Mouse (Mus musculus) MEL (cell line): ENCODE results near the gene Pla2g5.

Experiments
- CTCF ChIP-seq, 3 experiments: IDR thresholded peaks in 2 of 3; conservative IDR thresholded peaks in 1 of 3; 2 replicates each; pipeline ENCODE4 v1.5.1; 2011 to 2012; ENCODE audit warnings: low read length in 3 of 3, low read depth in 2 of 3, mild to moderate bottlenecking in 2 of 3, improper control_type of control experiment in 1 of 3, inconsistent platforms in 1 of 3, mixed read lengths in 1 of 3, moderate library complexity in 1 of 3; ENCODE audit not compliant: control insufficient read depth in 1 of 3, insufficient read depth in 1 of 3, poor library complexity in 1 of 3, severe bottlenecking in 1 of 3
- EP300 ChIP-seq, 2 experiments: IDR thresholded peaks; 2 replicates each; pipeline ENCODE4 v1.6.1; 2011; ENCODE audit warnings: improper control_type of control experiment in 2 of 2, low read length in 2 of 2, low read depth in 1 of 2, mild to moderate bottlenecking in 1 of 2
- GATA1 ChIP-seq: IDR thresholded peaks from 2 replicates; pipeline ENCODE4 v1.6.1; 2011; ENCODE audit warnings: low read depth, low read length, improper control_type of control experiment
- JUND ChIP-seq: IDR thresholded peaks from 2 replicates; pipeline ENCODE4 v1.6.1; 2011; ENCODE audit warnings: low read depth, mild to moderate bottlenecking, improper control_type of control experiment, low read length
- MAX ChIP-seq: IDR thresholded peaks from 2 replicates; pipeline ENCODE4 v1.6.1; 2011; ENCODE audit warnings: low read length, improper control_type of control experiment
- MAZ ChIP-seq: IDR thresholded peaks from 2 replicates; pipeline ENCODE4 v1.6.1; 2012; ENCODE audit warnings: low read depth, mild to moderate bottlenecking, inconsistent platforms, low read length, improper control_type of control experiment
- POLR2A ChIP-seq, 2 experiments: IDR thresholded peaks; 2 replicates each; pipeline ENCODE4 v1.6.1; 2011 to 2012; ENCODE audit warnings: low read length in 2 of 2, mild to moderate bottlenecking in 2 of 2, control low read depth in 1 of 2, improper control_type of control experiment in 1 of 2, low read depth in 1 of 2, moderate library complexity in 1 of 2; ENCODE audit not compliant: control insufficient read depth in 1 of 2, insufficient read depth in 1 of 2, poor library complexity in 1 of 2
- RAD21 ChIP-seq: IDR thresholded peaks from 2 replicates; pipeline ENCODE4 v1.6.1; 2011; ENCODE audit warnings: mild to moderate bottlenecking, low read depth, low read length, improper control_type of control experiment
- TCF12 ChIP-seq: IDR thresholded peaks from 2 replicates; pipeline ENCODE4 v1.6.1; 2014; ENCODE audit warnings: low read depth, mild to moderate bottlenecking, inconsistent platforms, low read length, improper control_type of control experiment, moderate library complexity
- USF2 ChIP-seq, 2 experiments: IDR thresholded peaks; 2 replicates each; pipeline ENCODE4 v1.6.1; 2011 to 2012; ENCODE audit warnings: improper control_type of control experiment in 2 of 2, low read length in 2 of 2, borderline replicate concordance in 1 of 2, inconsistent platforms in 1 of 2, low read depth in 1 of 2, mild to moderate bottlenecking in 1 of 2; ENCODE audit not compliant: insufficient read depth in 1 of 2
- ZKSCAN1 ChIP-seq: IDR thresholded peaks from 2 replicates; pipeline ENCODE4 v1.6.1; 2012; ENCODE audit warnings: low read depth, mild to moderate bottlenecking, inconsistent platforms, low read length, improper control_type of control experiment, moderate library complexity
- ZMIZ1 ChIP-seq: IDR thresholded peaks from 2 replicates; pipeline ENCODE4 v1.6.1; 2012; ENCODE audit warnings: low read depth, mild to moderate bottlenecking, inconsistent platforms, low read length, improper control_type of control experiment, moderate library complexity

DNA sequence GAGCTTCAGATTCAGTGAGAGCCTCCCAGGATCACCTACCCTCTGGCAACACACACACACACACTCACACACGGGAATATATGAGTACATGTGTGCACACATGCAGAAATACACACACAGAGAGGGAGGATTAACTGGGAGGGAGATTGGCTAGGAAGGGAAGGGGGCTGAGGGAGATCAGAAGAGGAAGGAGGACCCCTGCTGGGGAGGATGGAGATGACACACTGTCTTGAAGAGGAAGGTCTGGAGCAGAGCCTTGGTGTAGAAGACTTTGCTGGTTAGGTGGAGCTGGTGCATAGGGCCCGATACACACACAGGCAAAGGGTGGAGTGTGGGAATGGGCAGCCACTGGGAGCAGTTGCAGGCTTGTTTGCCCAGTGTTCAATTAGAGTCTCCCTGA lies 70.0 kb downstream of the Pla2g5 start:
- no peak for TF ChIP-seq EP300 (IDR thresholded peaks at IDR 0.05; ENCODE audit: low read depth in 1 of 2, low read length in 2 of 2)
- no peak for TF ChIP-seq JUND
- no peak for TF ChIP-seq POLR2A (IDR thresholded peaks at IDR 0.05; ENCODE audit: control insufficient read depth in 1 of 2, insufficient read depth in 1 of 2, low read depth in 1 of 2, low read length in 2 of 2, poor library complexity in 1 of 2)
- TF ChIP-seq CTCF (IDR thresholded peaks at IDR 0.05 in 2 of 3, conservative IDR thresholded peaks at IDR 0.05 in 1 of 3; ENCODE audit: control insufficient read depth in 1 of 3, insufficient read depth in 1 of 3, low read depth in 2 of 3, low read length in 3 of 3, poor library complexity in 1 of 3, severe bottlenecking in 1 of 3) = no peak
- TF ChIP-seq TCF12 = no peak
- no peak for TF ChIP-seq MAX
- TF ChIP-seq RAD21 = no peak
- no peak for TF ChIP-seq ZMIZ1
- TF ChIP-seq USF2 (IDR thresholded peaks at IDR 0.05; ENCODE audit: borderline replicate concordance in 1 of 2, insufficient read depth in 1 of 2, low read depth in 1 of 2, low read length in 2 of 2) = no peak
- TF ChIP-seq MAZ = no peak
- no peak for TF ChIP-seq ZKSCAN1
- no peak for TF ChIP-seq GATA1
